Mouse (Mus musculus) ES-Bruce4 (cell line): ENCODE results near the gene Tspan2. TPM values are rescaled to one million over a fixed set of nuclear protein-coding genes. Genes with fewer than 3 reads are reported as not detected.

Experiments
- H3K27ac ChIP-seq: 2 replicates; pipeline ENCODE4 v1.5.1; 2012; ENCODE audit warnings: low read length, inconsistent platforms; ENCODE audit not compliant: insufficient read depth
- H3K27me3 ChIP-seq: 2 replicates; pipeline ENCODE4 v1.6.1; 2012; ENCODE audit warnings: mild to moderate bottlenecking, low read length, inconsistent platforms; ENCODE audit not compliant: control insufficient read depth, poor library complexity, insufficient read depth, severe bottlenecking
- H3K36me3 ChIP-seq: 2 replicates; pipeline ENCODE4 v1.6.1; 2012; ENCODE audit warnings: inconsistent platforms, mild to moderate bottlenecking, low read length, moderate library complexity; ENCODE audit not compliant: control insufficient read depth, poor library complexity, insufficient read depth, severe bottlenecking
- H3K4me1 ChIP-seq: one replicate; pipeline ENCODE4 v1.8.1; 2011; ENCODE audit warnings: low read length; ENCODE audit not compliant: control insufficient read depth, insufficient read depth
- H3K4me3 ChIP-seq: 2 replicates; pipeline ENCODE4 v1.5.1; 2011; ENCODE audit warnings: low read depth, mild to moderate bottlenecking, low read length
- H3K9ac ChIP-seq: 2 replicates; pipeline ENCODE4 v1.6.1; 2012; ENCODE audit warnings: low read depth, mild to moderate bottlenecking, inconsistent platforms; ENCODE audit not compliant: poor library complexity, severe bottlenecking
- H3K9me3 ChIP-seq: replicated peaks from 2 replicates; pipeline ENCODE4 v1.6.1; 2012; ENCODE audit warnings: mild to moderate bottlenecking, low read length, inconsistent platforms; ENCODE audit not compliant: control insufficient read depth, poor library complexity, insufficient read depth, severe bottlenecking
- CTCF ChIP-seq: IDR thresholded peaks from one replicate; pipeline ENCODE4 v1.8.1; 2011; ENCODE audit warnings: low read depth, low read length
- EP300 ChIP-seq: IDR thresholded peaks from 2 replicates; pipeline ENCODE4 v1.6.1; 2011; ENCODE audit warnings: low read depth, low read length; ENCODE audit not compliant: insufficient read depth
- POLR2A ChIP-seq: IDR thresholded peaks from one replicate; pipeline ENCODE4 v1.8.1; 2011; ENCODE audit warnings: low read length; ENCODE audit not compliant: insufficient read depth
- polyA plus RNA-seq: library from polyadenylated mRNA; stranded (reverse); fragments of >200 nt; gene quantifications from 2 replicates; pipeline ENCODE4 v1.2.4, GENCODE M21; 2011; ENCODE audit warnings: low read depth; ENCODE audit not compliant: missing spikeins, insufficient read depth, insufficient read length

Gene Tspan2
- polyA plus RNA-seq, 1 experiment, result 9.2 TPM

DNA sequence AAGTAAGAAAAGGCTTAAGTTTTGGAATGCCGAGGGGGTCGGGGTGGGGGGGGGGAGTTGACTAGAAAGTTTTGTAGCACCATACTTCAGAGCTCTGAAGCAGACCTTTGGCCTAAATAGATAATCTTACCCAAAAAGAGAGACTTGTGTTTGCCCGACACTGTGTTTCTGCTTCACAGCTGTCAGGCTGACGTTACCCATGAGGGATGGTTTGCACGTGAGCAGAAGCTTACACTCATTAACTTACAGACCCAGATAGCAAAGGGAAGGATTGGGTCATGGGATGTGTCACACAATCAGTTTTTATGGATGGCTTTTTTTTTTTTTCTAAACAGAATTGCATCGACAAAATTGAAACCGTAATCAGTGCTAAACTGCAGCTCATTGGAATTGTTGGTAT is 30.5 kb downstream of the Tspan2 start:
- Histone ChIP-seq H3K27me3 (no peaks in the 10 kb centered on the region), H3K4me1 (no peaks in the 10 kb centered on the region), H3K9ac (no peak overlapping the region), H3K36me3 (no peaks in the 10 kb centered on the region), H3K9me3 (no peaks in the 10 kb centered on the region), H3K4me3 (no peak overlapping the region), H3K27ac (no peak overlapping the region)
- TF ChIP-seq CTCF, result no peak
- no peak for TF ChIP-seq EP300
- TF ChIP-seq POLR2A, result no peak

DNA sequence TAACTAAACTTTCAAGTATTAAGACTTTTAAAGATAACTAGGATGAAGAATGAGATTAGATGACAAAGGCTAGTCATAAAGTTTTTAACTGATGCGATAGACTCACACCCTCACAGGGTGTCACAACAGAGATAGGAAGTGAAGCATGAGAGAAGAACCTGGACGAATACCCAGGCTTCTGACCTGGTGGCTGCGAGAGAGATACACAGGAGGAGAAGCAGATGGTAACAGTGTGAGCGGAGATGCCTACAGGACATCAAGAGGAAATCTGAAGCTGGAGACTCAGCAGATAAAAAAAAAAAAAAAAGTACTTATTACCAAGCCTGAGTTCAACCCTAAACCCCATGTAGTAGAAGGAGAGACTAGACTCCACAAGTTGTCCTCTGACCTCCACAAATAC is 38.7 kb downstream of the Tspan2 start:
- TF ChIP-seq CTCF, result no peak
- no peak for TF ChIP-seq POLR2A
- no peaks in the 10 kb centered on the region for H3K9me3 ChIP-seq
- H3K9ac ChIP-seq, result no peak overlapping the region
- no peak overlapping the region for H3K4me3 ChIP-seq
- H3K4me1 ChIP-seq, result no peaks in the 10 kb centered on the region
- no peak overlapping the region for H3K27ac ChIP-seq
- no peaks in the 10 kb centered on the region for H3K27me3 ChIP-seq
- no peaks in the 10 kb centered on the region for H3K36me3 ChIP-seq

DNA sequence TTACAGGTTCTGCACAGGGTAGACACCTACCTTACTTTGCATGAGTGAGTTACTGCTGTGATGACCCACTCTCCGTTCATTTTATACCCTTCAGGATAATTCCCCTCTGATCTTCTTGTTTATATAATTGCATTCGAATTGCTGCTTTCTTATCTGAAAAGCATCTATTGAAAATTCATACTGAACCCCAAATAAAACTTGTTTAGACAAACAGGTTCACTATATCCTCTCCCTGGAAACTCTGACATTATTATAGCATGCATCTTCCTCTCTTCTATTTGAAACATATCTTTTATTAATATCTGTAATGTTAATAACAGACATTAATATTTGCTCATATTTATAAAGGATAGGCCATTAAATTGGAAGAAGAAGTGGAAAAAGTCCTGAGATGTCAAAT is 48.3 kb downstream of the Tspan2 start, which contains the start of gene Tshb:
Tshb (minus strand) TSS at position 101 of the 400 bp plus-strand sequence.
- TF ChIP-seq EP300 (no peak), CTCF (no peak), POLR2A (no peak)
- no peaks in the 10 kb centered on the region for H3K4me1 ChIP-seq
- no peaks in the 10 kb centered on the region for H3K27me3 ChIP-seq
- H3K27ac ChIP-seq, result no peak within 1 kb of the TSS
- no peak within 1 kb of the TSS for H3K9ac ChIP-seq
- H3K4me3 ChIP-seq, result no peak within 1 kb of the TSS
- no peaks in the 10 kb centered on the region for H3K9me3 ChIP-seq
- H3K36me3 ChIP-seq, result no peaks in the 10 kb centered on the region

DNA sequence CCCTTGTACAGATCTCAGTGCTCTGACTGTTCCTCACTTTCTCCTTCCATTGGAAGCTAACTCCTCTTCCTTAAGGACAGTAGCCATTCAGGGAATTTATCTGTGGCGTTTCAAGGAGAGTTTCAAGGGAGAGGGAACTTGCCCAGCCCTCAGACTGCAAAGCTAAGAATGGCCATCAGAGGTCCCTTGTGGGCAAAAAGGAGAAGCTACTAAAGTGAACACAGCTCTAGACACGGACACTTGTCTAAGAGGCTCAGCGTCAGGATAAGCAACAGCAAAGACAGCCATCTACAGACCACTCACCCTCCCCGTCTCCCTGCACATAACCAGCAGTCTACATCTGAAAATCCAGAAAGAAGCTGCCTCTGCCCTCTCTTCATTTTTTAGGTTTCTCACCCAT is 53.0 kb downstream of the Tspan2 start:
- H3K9ac ChIP-seq, result no peak overlapping the region
- H3K36me3 ChIP-seq, result no peaks in the 10 kb centered on the region
- H3K27me3 ChIP-seq, result no peaks in the 10 kb centered on the region
- H3K4me1 ChIP-seq, result no peaks in the 10 kb centered on the region
- H3K4me3 ChIP-seq, result no peak overlapping the region
- TF ChIP-seq EP300 (no peak), CTCF (no peak), POLR2A (no peak)
- no peaks in the 10 kb centered on the region for H3K9me3 ChIP-seq
- no peak overlapping the region for H3K27ac ChIP-seq

DNA sequence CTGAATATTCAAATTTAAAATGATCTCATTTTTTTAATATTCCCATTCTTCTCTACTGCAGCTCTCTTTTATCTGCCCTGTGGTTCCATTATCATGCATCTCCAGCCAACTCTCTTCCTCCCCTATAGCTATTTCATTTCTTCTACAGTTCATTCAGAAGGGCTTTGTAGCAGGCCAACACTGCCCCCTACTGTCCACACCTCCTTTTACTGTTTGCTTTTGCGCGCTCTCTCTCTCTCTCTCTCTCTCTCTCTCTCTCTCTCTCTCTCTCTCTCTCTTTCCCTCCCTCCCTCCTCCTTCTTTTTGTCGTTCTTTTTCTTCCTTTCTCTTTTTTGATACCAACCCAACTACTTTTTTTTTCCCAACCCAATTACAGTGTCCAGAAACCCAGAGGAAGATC is 69.6 kb downstream of the Tspan2 start:
- TF ChIP-seq CTCF, result peak; percentile 11
- TF ChIP-seq POLR2A, result no peak
- no peak overlapping the region for H3K4me3 ChIP-seq
- H3K36me3 ChIP-seq, result no peaks in the 10 kb centered on the region
- H3K9me3 ChIP-seq, result no peaks in the 10 kb centered on the region
- no peaks in the 10 kb centered on the region for H3K4me1 ChIP-seq
- no peak overlapping the region for H3K9ac ChIP-seq
- no peaks in the 10 kb centered on the region for H3K27me3 ChIP-seq
- no peak overlapping the region for H3K27ac ChIP-seq

DNA sequence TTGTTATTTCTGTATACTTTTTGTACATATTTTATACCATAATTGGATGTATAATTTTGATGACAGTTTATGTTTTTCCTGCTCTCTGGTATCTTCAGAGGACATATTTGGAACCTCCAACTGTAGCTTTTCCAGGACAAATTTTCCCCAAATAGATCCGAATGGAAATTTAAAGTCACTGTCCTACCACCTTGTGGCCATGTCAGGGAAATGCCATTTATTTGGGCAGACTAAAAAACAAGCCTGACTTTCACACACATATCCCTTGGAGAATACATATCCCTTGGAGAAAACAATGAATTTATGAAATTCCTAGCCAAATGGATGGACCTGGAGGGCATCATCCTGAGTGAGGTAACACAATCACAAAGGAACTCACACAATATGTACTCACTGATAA is 108.1 kb downstream of the Tspan2 start:
- Histone ChIP-seq H3K4me3 (no peak overlapping the region), H3K27me3 (no peaks in the 10 kb centered on the region), H3K27ac (no peak overlapping the region), H3K9me3 (no peaks in the 10 kb centered on the region), H3K9ac (no peak overlapping the region), H3K36me3 (no peaks in the 10 kb centered on the region), H3K4me1 (no peaks in the 10 kb centered on the region)
- TF ChIP-seq EP300, result no peak
- no peak for TF ChIP-seq POLR2A
- TF ChIP-seq CTCF, result no peak

DNA sequence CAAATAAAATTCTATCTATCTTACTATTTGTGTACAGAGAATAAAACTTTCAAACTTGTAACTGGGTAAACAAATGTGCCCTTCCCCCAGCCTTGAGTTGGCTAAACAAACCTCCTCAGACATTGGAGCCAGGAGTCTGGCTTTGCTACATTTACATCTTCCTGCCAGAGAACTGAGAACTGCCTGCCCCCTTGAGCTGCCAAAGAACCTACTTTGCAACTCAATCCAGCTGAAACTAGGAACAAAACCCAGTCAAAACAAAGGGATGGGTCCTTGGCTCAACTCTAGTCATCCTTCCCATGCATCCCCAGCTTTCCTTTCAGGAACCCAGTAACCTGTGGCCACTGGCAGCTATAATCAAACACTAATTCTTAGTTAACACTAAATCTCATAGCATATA is 114.3 kb downstream of the Tspan2 start:
- TF ChIP-seq CTCF (no peak), EP300 (0 out of 2 replicates have a peak, but pooled peaks have one; percentile 15), POLR2A (no peak)
- H3K9me3 ChIP-seq, result no peaks in the 10 kb centered on the region
- H3K27ac ChIP-seq, result no peak overlapping the region

More for the DNA sequence above, 114.3 kb downstream of the Tspan2 start:
- no peaks in the 10 kb centered on the region for H3K36me3 ChIP-seq
- no peak overlapping the region for H3K9ac ChIP-seq
- no peaks in the 10 kb centered on the region for H3K4me1 ChIP-seq
- H3K27me3 ChIP-seq, result no peaks in the 10 kb centered on the region
- H3K4me3 ChIP-seq, result no peak overlapping the region

Other genes with a start within 250 kb of the Tspan2 start
- gene Tshb, start 48.2 kb downstream of the Tspan2 start, polyA plus RNA-seq, result not detected in 2 replicates
- gene Sycp1, start 201.6 kb downstream of the Tspan2 start, polyA plus RNA-seq, result 1.8 and 3.7 TPM in 2 replicates
- not detected in 2 replicates for gene Nr1h5, start 229.6 kb downstream of the Tspan2 start, polyA plus RNA-seq